Mouse (Mus musculus) left cerebral cortex, postnatal 36 days (tissue): ENCODE measurements around the gene Btbd2. TPM values are rescaled to one million over a fixed set of nuclear protein-coding genes. Genes with fewer than 3 reads are reported as not detected.
"Not testable (repeated sequence)": the region's sequence is repeated elsewhere in the genome, so short reads cannot be mapped to it uniquely, and the experiment has no call there.

ENCODE experiments used
- DNase-seq, 2 experiments: peaks; one replicate each; pipeline ENCODE4 v3.0.0; 2021 to 2022; ENCODE audit warnings: low spot score in 2 of 2, mixed read lengths in 1 of 2
- intact Hi-C: fragments of 180-260 bp; cut with DNase I; formaldehyde crosslinking; loops from one replicate; pipeline ENCODE4 v1.15.1; 2025
- total RNA-seq, 2 experiments: library from RNA; stranded (reverse); gene quantifications; 2 replicates each; pipeline ENCODE4 v1.2.3; 2021

Gene Btbd2
- total RNA-seq, 2 experiments from 2014 or later, result 93.4 to 100 TPM

DNA sequence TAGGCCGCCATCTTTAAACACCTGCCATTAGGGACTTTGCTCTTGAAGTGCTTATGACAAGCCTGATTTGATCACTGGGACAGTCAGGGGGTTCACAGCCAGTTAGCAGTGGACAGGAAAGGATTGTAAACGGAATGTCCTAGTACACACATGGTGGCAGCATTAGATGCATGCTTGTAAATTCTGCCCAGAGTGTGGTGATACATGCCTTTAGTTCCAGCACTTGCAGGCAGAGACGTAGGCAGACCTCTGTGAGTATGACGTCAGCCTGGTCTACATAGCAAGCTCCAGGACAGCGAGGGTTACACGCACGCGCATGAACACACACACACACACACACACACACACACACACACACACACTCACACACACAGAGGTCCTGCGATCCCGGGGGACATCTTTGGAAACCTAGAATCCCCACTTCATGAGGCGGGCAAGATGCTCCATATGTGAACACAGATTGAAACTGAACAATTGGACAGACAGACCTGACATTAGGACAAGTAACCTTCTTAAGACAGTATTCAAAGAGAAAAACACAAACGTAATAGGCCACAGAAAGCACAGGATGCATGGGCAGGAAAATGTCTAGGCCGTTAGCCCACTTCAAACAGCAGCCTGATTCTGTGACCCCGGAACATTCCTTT, 1.4 kb upstream of the Btbd2 start:
- intact Hi-C loops, result loop anchor here (5.0 kb wide), 1 partner anchor 44 kb away; the partner anchor contains the start of genes Izumo4 and Mob3a
- no peak for DNase-seq

DNA sequence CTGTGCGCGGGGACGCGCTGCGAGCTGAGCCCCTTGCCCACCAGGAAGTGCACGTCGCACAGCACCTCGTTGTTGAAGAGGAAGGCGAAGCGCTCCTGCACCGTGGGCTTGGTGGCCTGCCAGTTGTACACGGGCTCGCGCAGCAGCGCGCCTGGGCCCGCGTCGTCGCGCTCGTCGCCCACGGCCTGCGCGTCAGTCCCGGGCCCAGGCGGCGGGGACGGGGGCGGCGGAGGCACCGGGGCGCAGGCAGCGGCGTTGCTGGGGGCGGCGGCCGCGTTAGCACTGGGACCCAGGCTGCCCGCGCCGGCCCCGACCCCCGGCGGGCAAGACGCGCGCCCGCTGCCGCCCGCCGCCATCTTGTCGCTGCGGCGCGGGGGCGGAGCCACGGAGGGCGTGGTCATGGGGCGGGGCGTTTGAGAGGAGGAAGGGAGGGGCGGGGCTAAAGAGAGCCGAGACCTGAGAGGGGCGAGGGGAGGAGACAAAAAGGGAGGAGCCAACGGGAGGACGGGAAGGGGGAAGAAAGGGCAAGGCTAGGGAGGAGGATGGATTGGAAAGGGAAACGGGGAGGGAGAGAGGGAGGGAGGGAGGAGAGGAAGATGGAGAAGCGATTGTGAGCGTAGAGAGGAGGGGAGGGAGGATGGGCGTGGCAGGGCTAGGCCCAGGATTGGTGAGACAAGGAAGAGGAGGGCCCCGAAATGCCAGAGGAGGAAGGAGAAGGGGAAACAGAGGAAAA, 575 bp downstream of the Btbd2 start:
- intact Hi-C loops, result loop anchor here (2.0 to 5.0 kb wide), 3 partner anchors 21 to 46 kb away; partner anchors contain the start of genes Csnk1g2, Izumo4 and Mob3a
- DNase-seq, result peak; percentile 90 to 91

DNA sequence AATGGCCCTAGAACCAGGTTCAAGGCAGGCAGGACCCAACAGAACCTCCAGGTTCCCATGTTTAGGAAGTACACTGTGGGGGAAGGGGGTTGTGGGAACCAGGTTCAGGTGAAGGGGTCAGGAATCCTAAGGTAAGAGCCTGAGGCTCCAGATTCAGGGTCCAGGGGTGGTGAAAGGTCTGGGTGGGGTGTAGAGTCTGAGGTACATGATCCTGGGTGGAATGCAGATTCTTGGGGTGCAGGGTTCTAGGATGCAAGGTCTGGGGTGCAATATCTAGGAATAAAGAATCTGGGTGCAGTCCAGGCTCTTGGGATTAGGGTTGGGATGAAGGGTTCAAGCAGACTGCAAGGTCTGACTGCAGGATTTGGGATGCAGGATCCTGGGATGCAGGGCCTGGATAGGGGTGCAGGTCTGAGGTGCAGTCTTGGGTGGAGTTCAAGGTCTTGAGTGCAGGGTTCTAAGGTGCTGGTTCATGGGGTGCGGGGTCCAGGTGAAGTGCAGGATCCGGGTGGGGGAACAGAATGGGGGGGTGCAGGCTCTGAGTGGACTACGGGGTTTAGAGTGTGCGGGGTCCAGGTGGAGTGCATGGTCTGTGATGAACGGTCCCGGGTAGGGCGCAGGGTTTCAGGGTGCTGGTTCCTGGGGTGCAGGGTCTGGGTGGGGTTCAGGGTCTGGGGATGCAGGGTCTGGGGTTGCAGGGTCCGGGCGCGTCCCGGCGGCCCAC, 1.3 kb downstream of the Btbd2 start:
- no peak for DNase-seq
- intact Hi-C loops, result loop anchor here (2.0 to 5.0 kb wide), 3 partner anchors 21 to 47 kb away; partner anchors contain the start of genes Csnk1g2, Izumo4 and Mob3a

DNA sequence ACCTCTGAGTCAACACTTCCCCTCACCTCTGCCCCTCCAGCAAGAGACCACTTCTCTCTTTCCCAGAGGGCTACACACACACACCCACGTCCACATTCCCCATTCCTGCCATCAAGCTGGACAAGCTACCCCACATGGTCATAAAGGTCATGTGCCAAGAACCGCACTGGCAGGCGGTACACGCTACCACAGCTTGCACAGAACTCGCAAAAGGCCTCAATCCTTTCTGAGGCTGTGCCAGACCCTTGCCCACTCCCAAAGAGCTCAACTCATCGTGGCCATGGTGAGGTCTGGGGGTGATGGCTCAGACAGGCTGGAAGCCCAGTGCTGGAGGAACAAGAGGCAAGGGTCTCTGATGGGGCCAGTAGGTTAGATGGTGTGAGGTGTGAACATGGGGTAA, 2.0 kb downstream of the Btbd2 start:
- DNase-seq, result no peak
- intact Hi-C loops, result loop anchor here (5.0 kb wide), 1 partner anchor 47 kb away; the partner anchor contains the start of genes Izumo4 and Mob3a

DNA sequence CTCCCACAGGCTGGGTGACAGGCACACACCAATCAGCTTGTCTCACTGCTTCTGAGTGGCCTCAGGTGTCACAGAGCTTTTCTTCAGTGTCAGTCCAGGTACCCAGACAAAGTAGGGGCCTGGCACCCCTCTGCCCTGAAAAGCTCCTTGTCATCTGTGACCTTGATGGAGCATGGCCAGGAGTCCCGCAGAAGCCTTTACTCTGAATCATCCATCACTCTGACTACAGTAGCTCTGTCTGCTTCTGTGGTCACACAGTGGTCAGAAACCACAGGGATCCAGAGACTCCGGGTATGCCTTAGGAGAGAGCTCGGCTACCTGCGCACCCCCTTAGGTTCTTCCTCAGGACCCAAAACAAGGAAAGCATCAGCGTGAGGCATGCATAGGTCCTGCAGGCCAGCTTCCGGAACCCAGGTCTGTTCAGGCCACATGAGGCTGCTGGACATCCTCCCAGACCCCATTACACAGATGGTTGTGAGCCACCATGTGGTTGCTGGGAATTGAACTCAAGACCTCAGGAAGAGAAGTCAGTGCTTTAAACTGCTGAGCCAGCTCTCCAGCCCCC, 3.6 kb downstream of the Btbd2 start:
- no peak for DNase-seq
- intact Hi-C loops, result no loop called here

DNA sequence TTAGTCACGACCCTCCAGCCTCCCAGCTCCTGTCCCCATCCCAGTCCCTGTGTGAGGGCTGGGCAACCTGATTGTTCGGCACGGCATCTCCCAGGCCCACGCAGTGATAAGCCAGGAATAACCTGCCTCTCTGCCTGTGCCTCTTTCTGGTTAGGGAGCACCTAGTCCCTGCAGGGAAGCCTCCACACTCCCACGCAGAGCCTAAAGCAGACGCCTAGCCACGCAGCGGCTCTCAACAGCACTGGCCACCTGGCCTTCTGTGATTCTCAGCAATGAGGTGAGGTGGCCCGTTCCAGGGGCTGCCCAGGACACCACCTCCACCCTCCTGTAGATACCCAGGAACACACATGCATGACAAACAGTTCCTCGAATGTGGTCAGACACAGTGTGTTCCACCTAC, 6.5 kb downstream of the Btbd2 start:
- intact Hi-C loops, result no loop called here
- peak; percentile 44 to 49 for DNase-seq

DNA sequence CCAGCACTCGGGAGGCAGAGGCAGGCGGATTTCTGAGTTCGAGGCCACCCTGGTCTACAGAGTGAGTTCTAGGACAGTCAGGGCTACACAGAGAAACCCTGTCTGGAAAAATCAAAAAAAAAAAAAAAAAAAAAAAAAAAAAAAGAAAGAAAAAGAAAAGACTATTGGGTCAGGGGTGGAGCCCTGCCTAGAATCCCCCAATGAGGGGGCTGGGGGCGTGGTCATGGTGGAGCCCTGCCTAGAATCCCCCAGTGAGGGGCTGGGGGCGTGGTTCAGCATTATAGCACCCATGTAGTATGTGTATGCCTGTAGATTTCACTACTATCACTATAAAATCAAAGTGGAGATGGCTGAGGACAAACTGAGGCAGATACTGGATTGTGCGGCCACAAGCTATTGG, 7.0 kb downstream of the Btbd2 start:
- DNase-seq, intact Hi-C loops: not testable (repeated sequence)

DNA sequence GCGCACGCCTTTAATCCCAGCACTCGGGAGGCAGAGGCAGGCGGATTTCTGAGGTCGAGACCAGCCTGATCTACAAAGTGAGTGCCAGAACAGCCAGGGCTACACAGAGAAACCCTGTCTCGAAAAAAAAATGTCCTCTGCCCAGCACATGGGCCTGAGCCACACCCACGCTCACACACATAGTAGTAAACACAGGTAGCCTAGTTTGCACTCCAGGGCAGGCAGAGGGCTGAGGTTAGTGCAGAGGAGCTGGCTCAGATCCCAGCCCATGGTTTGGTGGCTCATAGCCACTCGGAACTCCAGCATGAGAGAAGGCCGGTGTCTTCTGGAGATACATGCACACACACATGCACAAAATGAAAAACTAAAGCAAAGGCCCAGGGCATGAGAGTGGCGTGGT, 9.9 kb downstream of the Btbd2 start:
- no peak for DNase-seq
- intact Hi-C loops, result no loop called here

DNA sequence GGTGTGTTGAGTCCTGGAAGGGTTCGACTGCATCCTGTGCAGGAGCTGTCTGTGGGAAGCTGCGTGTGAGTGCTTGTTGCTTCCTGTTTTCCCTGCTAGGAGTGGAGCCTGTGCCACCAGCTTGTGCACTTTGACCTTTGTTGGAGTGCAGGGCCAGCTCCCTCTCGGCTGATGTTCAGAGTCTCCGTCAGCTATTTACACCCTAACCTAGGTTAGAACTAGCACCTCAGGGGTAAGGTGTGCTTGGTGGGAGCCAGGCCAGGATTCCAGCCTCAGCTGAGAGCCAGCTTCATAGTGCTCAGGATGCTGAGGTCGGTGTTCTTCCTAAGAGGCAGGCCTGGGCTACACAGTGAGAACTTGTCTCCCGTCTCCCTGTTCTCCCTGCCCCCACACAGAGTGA, 21.5 kb downstream of the Btbd2 start:
- DNase-seq, result no peak
- intact Hi-C loops, result no loop called here

DNA sequence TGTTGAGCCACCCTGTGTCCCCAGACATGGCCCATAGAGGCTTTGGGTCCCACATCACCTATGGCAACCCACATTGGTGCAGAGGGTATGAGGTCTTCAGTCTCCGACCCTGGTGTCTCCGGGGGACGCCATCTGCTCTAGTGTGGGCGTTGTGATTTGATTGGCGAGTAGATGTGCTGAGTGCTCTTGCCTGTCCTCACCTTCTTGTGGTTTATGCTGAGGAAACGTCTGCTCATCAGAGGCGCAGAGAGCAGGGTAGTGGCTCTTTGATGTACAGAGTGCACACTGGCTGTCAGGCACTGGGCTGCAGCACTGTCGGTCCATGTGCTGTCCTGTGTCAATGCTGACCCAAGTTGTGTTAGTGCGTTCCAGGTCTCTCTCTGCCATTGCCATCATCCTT, 27.9 kb downstream of the Btbd2 start:
- no peak for DNase-seq
- intact Hi-C loops, result no loop called here

DNA sequence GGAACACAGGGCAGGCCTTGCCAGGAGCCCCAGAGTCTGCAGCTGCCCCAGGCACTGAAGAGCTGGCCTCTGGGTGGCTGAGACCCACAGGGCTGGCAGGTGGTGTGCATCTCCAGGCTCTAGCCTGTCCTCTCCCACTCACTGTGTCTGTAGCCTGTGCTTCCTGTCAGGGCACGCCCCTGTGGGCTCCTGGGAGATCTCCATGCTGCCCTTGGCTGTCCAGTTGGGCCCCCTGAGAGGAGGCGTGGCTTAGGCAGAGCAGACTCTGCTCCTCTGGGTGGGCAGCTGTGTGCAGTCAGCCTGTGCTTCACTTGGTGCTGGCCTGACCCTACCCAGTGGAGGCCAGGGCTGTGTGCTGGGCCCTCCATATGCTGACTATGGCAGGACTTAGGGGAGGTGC, 29.2 kb downstream of the Btbd2 start:
- no peak for DNase-seq
- intact Hi-C loops, result no loop called here

DNA sequence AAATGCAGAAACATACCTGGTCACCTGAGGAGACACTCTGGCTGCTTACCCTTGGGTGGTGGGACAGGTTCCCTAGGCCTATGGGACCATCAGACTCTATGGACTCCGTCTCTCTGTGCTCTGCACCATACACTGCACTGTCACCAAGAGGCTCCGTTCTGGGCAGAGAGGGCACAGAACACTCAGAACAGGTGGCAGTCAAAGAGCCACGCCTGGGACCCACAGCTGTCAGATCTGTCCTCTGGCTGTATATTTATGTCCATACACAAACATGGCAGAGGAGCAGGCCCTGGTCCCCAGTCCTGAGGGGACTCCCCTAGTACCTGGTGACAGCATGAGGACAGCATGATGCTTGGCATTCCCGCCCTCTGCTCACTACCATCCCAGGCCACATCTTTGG, 31.1 kb downstream of the Btbd2 start:
- intact Hi-C loops, result no loop called here
- no peak for DNase-seq

DNA sequence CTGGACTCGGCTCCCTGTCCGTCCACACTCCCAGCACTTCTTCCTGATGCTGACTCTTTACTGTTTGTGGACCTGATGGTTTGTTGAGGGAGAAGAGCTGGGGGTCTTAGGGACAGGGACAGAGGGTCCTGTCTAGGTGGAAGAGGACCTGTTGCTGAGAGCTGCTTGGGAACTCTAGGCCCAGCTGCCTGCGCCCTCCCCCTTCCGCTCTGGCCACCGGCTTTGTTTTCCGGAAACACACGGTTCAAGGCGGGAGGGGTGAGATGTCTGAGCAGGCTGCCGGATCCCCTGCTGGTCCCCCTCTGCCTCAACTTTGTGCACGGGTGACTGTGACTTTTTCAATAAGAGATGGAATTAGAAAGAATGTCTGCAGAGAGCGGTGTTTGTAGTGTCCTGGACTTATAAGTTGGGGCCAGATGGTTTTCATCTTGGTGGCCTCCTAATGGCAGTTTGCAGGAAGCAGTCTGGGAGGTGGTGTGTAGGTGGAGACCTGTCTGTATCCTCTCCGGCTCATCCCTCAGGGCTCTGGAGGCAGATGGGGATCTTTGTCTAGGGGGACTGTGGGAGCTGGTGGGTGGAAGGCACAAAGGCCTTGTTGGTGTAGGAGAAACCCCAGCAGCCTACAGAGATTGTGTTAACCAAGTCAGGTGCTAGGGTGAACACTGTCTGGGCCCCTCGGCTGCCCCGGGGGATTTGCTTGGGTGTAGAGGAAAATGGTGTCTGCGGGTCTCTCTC, 33.2 kb downstream of the Btbd2 start:
- intact Hi-C loops, result loop anchor here (2.0 kb wide), 3 partner anchors 33 to 53 kb away; partner anchors contain the start of genes Btbd2 and Klf16
- peak in 1 of 2 experiments; percentile 38 for DNase-seq

DNA sequence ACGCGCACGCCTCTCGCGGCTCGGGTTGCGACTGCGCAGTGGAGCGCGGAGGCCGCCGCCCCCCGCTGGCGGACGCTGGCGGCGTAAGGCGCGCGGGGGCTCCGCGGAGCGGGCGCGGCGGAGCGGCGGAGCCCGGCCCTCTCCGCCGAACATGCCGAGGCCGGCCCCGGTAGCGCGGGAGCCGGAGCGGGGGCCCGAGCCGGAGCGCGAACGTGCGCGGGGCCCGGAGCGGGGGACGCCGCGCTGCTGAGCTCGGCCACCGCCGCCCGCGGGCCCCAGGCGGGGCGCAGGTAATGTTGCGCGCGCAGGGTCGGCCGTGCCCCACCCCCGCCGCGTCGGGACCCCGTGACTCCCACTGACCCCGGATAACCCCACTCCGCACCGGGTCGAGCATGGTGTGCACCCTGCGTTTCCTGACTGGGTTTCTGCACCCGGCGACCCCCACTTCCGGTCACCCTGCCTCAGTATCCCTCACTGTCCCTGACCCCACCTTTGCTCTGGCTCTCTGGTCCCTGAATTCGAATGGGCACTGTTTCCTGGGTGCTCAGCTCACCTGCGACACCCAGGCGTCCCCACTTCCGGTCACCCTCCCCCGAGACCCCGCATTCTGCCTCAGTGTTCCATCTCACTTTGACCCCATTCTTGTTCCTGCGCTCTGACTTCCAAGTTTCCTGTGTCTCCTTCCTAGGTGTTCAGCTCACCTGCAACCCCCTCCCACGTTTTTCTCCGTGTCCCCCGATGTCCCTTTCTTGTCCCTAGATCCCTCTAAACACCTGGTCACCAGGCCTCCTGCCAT, 34.0 kb downstream of the Btbd2 start, which contains the start of gene Csnk1g2:
TSS of gene Csnk1g2 (plus strand) at position 178 of the 796 bp plus-strand sequence.
- DNase-seq, result no peak
- intact Hi-C loops, result loop anchor here (2.0 kb wide), 3 partner anchors 34 to 54 kb away; partner anchors contain the start of genes Btbd2 and Klf16

DNA sequence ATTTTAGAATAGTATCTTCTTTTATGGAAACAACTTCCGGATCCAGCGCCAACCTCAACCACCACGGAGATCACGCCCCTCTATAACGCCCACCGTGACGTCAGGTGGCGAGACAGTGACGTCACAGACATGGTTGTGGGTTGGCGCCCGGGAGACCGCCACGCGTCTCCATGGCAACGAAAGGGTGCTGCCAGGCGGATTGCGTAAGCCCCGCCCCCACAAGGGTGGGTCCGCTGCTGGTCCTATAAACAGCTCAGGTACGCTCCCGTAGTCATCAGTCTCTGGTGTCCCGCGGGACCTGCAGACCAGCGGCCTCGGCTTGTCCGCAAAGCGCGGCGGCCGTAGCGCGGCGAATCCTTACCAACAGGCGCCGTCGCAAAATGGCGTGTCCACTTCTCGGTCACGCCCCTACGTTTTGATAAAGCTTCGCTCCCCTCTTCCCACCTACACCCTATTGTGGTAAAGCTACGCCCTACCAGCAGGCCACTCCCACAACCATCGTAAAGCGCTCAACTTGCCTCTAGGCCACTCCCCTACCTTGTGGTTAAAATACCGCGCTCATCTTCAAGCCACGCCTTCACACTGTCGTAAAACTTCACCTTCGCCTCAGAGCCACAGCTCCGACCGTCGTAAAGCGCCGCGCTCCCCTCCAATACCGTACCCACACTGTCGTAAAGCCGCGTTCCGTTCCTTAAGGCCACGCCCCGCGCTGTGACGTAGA, 34.8 kb downstream of the Btbd2 start:
- peak; percentile 99 to 100 for DNase-seq
- intact Hi-C loops, result loop anchor here (2.0 kb wide), 3 partner anchors 35 to 55 kb away; partner anchors contain the start of genes Btbd2 and Klf16

DNA sequence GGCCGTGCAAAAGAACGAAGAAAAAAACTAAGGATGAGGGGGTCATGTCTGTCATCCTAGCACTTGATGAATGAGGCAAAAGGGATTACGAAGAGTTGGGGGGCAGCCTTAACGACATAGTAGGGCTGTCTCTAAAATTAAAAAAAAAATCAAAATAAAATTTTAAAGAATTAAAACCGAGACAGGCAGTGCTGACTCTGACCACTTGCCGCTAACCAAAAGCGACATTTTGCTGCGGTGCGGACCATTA, 35.3 kb downstream of the Btbd2 start:
- DNase-seq, result no peak
- intact Hi-C loops, result no loop called here

DNA sequence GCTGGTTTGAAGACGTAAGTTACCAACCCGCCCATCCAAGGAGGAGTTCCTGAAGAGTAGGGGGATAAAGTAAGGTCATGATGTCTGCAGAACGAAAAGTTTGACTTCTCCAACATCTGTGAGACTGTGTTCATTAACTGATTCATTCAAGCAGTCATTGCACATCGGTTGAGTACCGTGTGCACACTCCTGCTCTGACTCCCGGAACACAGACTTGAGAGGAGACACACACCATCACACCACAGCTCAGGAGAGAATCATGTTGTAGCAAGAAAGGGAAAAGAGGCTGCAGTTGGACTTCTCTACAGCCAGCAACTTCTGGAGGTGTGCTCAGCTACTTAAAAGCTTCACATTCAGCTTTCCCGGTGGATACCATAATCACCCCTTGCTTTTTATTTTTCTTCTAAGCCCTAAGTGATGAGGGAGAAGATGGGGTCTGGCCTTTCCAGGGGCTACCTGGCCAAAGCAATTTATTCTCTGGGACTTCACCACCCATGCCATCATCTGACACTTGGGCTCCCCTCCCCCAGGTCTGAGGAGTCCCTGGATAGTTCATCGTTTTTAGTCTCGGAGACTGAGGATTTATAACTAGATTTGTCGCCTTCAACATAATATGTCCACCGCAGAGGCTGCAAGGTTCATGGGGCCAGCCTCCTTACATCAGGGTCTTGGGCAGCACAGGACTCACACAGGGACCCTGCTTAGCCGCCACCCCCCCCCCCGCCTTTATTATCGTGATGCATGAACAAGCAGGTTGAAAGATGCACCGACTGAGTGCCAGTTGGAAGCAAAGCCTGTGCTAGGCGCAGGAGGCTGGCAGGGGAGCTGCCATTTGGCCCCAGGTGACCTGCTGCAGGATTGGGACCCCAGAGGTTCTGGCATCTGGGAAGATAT, 35.8 kb downstream of the Btbd2 start:
- no peak for DNase-seq
- intact Hi-C loops, result no loop called here
